Mouse (Mus musculus) 3134 (cell line): ENCODE data around the gene Gucy1b2.
A peak's percentile ranks its signal among the peaks of the same experiment; 100 is the strongest.

ENCODE experiments used
- DNase-seq: peaks from one replicate; pipeline ENCODE4 v3.0.0-alpha.2; 2011; ENCODE audit warnings: low spot score; ENCODE audit not compliant: insufficient read length; ENCODE audit errors: extremely low read depth

Gucy1b2 gene

GRCm38 (mm10) chr14:62446385-62447213, 9.5 kb downstream of the Gucy1b2 start:
- no peak for DNase-seq

- DNase-seq: no peak
Measured at GRCm38 (mm10) chr14:62443840-62444430, 12.2 kb downstream of the Gucy1b2 start.

GRCm38 (mm10) chr14:62442971-62443370, 13.1 kb downstream of the Gucy1b2 start:
- DNase-seq: no peak

GRCm38 (mm10) chr14:62440036-62440435, 16.1 kb downstream of the Gucy1b2 start:
- DNase-seq: no peak

- DNase-seq: no peak
Measured at GRCm38 (mm10) chr14:62438236-62438635, 17.9 kb downstream of the Gucy1b2 start.

GRCm38 (mm10) chr14:62437806-62438205, 18.3 kb downstream of the Gucy1b2 start:
- no peak for DNase-seq

GRCm38 (mm10) chr14:62425277-62425691, 30.8 kb downstream of the Gucy1b2 start:
- DNase-seq: peak; percentile 3

- no peak for DNase-seq
Measured at GRCm38 (mm10) chr14:62422265-62422664, 33.8 kb downstream of the Gucy1b2 start.

GRCm38 (mm10) chr14:62417501-62417900, 38.6 kb downstream of the Gucy1b2 start:
- no peak for DNase-seq

GRCm38 (mm10) chr14:62416742-62417134, 39.4 kb downstream of the Gucy1b2 start:
- DNase-seq: peak; percentile 31

- no peak for DNase-seq
Measured at GRCm38 (mm10) chr14:62416007-62416741, 39.9 kb downstream of the Gucy1b2 start.

GRCm38 (mm10) chr14:62395346-62395745, 60.7 kb downstream of the Gucy1b2 start:
- DNase-seq: no peak

- DNase-seq: no peak
Measured at GRCm38 (mm10) chr14:62392754-62393153, 63.3 kb downstream of the Gucy1b2 start.

GRCm38 (mm10) chr14:62389729-62390536, 66.2 kb downstream of the Gucy1b2 start:
- DNase-seq: no peak

GRCm38 (mm10) chr14:62389064-62389728, 66.9 kb downstream of the Gucy1b2 start:
- peak; percentile 16 for DNase-seq

- DNase-seq: no peak
Measured at GRCm38 (mm10) chr14:62383786-62384299, 72.2 kb downstream of the Gucy1b2 start.

GRCm38 (mm10) chr14:62383109-62383508, 73.0 kb downstream of the Gucy1b2 start:
- DNase-seq: no peak

GRCm38 (mm10) chr14:62380606-62381005, 75.5 kb downstream of the Gucy1b2 start:
- no peak for DNase-seq

- DNase-seq: no peak
Measured at GRCm38 (mm10) chr14:62379391-62379790, 76.7 kb downstream of the Gucy1b2 start.

- no peak for DNase-seq
Measured at GRCm38 (mm10) chr14:62376115-62376514, 80.0 kb downstream of the Gucy1b2 start.
